Mouse (Mus musculus) hindbrain, embryonic 12.5 days (tissue): ENCODE data around the gene 4833427G06Rik. TPM values are rescaled to one million over a fixed set of nuclear protein-coding genes. Genes with fewer than 3 reads are reported as not detected.

Source experiments
- ATAC-seq: fragments of 200-750 bp; cut with Nextera tagmentation; 2 replicates; pipeline ENCODE4 v1.8.0; 2017; ENCODE audit warnings: moderate TSS enrichment; ENCODE audit not compliant: low FRiP score
- H3K27ac ChIP-seq: fragments of 300-500 bp; sonication (generic); 2 replicates; pipeline ENCODE4 v1.5.1; 2016; ENCODE audit warnings: mild to moderate bottlenecking
- H3K27me3 ChIP-seq: fragments of 300-500 bp; sonication (generic); 2 replicates; pipeline ENCODE4 v1.6.1; 2016; ENCODE audit warnings: mild to moderate bottlenecking
- H3K36me3 ChIP-seq: fragments of 300-500 bp; sonication (generic); 2 replicates; pipeline ENCODE4 v1.6.1; 2016; ENCODE audit warnings: mild to moderate bottlenecking
- H3K4me1 ChIP-seq: fragments of 300-500 bp; sonication (generic); 2 replicates; pipeline ENCODE4 v1.6.1; 2016
- H3K4me2 ChIP-seq: fragments of 300-500 bp; sonication (generic); replicated peaks from 2 replicates; pipeline ENCODE4 v1.6.1; 2016; ENCODE audit warnings: mild to moderate bottlenecking
- H3K4me3 ChIP-seq: fragments of 300-500 bp; sonication (generic); 2 replicates; pipeline ENCODE4 v1.5.1; 2016; ENCODE audit warnings: mild to moderate bottlenecking
- H3K9ac ChIP-seq: fragments of 300-500 bp; sonication (generic); 2 replicates; pipeline ENCODE4 v1.6.1; 2016; ENCODE audit warnings: mild to moderate bottlenecking, moderate library complexity
- H3K9me3 ChIP-seq: fragments of 300-500 bp; sonication (generic); replicated peaks from 2 replicates; pipeline ENCODE4 v1.6.1; 2016; ENCODE audit warnings: mild to moderate bottlenecking
- WGBS: fragments of 180-500 bp; shearing (Covaris S2); methylation state at CpG from one replicate; pipeline ENCODE4 v1.1.7; 2016; 5-methylcytosine and 5-hydroxymethylcytosine counted together
- microRNA counts: library from miRNA; unstranded; fragments of <30 nt; microRNA quantifications from one replicate; lab custom pipeline; 2017
- microRNA-seq: library from miRNA; unstranded; fragments of <30 nt; microRNA quantifications from one replicate; pipeline ENCODE4, GENCODE M21; 2017
- polyA plus RNA-seq: library from polyadenylated mRNA; unstranded; fragments of >200 nt; fragmentation: Nextera tagmentation; extraction: Ambion mirVana; gene quantifications from 2 replicates; pipeline ENCODE4 v1.2.1, GENCODE M21; 2016

Gene 4833427G06Rik
- polyA plus RNA-seq, 1 experiment from 2014 or later = 1.3 TPM

DNA sequence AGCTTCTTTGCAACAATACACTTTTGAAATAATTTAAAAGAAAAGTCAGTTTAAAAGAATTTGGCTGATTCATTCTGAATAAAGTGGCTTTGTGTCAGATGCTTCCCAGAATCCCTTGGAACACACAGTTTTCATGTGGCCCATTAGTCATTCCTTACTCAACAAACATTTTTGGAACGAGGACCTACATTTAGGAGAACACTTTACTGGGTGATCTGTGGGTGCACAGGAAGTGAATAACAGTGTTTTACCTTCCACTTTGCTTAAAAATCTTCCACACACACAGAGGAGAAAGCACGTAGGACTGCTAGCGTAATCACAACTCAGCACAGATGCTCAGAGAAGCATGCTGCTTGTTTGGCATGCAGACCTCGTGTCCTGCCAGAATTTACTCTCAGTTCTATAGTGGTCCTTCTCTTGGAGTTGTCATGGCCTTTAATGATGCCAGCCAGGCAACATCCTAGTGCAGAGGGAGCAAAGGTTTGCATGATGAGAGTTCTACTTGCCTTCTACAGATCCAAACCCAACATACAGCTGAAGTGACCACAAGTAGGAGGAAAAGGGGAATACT, 42.8 kb downstream of the 4833427G06Rik start:
- Histone ChIP-seq H3K4me1 (no peaks in the 10 kb centered on the region), H3K4me2 (no peak overlapping the region), H3K9ac (no peak overlapping the region), H3K36me3 (no peaks in the 10 kb centered on the region), H3K4me3 (no peak overlapping the region), H3K9me3 (no peaks in the 10 kb centered on the region), H3K27me3 (no peaks in the 10 kb centered on the region), H3K27ac (no peak overlapping the region)
- no peak for ATAC-seq
- WGBS = 79% methylated on average over 4 of the region's 4 CpGs

DNA sequence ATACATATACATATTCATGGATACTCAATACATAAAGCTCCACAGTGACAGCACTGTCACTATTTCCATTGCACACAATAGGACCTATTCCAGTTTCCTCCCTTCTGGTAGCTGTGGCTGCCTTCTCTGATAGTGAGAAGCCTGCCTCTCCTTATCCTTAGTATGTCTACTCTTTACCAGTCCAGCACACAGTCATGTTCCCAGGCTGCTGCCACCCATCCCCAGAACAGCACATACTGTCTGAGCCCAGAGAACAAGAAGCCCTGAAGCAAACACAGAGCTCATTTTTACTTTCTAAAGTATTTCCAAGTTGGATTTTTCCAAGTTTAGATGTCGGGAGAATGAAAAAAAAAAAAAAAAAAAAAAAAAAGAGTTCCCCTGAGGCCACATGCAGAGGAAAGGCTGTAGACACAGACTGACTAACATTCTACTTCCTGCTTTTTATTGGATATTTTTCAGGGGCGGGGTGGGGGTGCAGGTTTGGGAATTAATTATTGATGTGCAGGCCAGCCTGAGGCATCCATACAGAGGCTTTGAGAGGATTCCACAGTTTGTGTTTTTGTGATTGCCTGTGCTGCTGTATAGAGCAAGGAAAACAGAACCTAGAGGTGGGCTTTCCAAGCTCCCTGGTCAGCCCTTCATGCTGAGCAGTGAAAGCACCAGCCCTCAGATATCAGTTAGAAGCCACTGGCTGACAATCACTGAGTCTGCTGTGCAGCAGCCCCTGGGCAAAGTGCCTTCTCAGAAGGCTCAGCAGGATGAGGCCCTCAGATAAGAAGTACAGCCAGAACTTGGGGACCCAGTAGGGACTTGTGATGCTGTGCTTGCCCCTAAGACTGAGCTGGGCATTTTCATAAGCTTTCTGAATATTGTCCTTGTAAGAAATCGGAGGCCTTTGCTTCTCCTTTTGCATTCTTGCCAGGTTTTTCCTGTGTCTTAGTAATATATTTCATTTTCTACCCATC, 45.2 kb downstream of the 4833427G06Rik start:
- no peaks in the 10 kb centered on the region for H3K36me3 ChIP-seq
- no peaks in the 10 kb centered on the region for H3K9me3 ChIP-seq
- no peak overlapping the region for H3K4me2 ChIP-seq
- H3K4me1 ChIP-seq = no peaks in the 10 kb centered on the region
- H3K27ac ChIP-seq = no peak overlapping the region
- WGBS = 75% methylated on average over 3 of the region's 3 CpGs
- no peaks in the 10 kb centered on the region for H3K27me3 ChIP-seq
- no peak for ATAC-seq
- H3K9ac ChIP-seq = no peak overlapping the region
- no peak overlapping the region for H3K4me3 ChIP-seq

DNA sequence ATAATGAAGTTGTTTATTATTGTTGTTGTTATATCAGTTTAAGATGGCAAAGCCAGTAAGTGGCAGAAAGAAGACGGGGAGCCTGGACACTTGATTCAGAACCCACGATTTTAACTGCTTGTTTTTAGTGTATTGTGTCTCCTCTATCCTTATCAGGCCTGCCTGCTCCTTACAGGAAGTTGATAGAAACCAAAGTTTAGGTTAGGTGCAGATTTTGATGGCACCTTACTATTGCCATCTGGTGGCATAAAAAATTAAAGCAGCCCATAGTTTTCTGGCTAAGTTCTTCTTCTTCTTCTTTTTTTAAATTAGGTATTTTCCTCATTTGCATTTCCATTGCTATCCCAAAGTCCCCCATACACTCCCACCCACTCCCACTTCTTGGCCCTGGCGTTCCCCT, 49.7 kb downstream of the 4833427G06Rik start:
- no peaks in the 10 kb centered on the region for H3K36me3 ChIP-seq
- H3K4me1 ChIP-seq = no peaks in the 10 kb centered on the region
- H3K4me3 ChIP-seq = no peak overlapping the region
- 82% methylated on average over 3 of the region's 3 CpGs for WGBS
- no peaks in the 10 kb centered on the region for H3K27me3 ChIP-seq
- no peak overlapping the region for H3K4me2 ChIP-seq
- no peak overlapping the region for H3K9ac ChIP-seq
- no peaks in the 10 kb centered on the region for H3K9me3 ChIP-seq
- no peak overlapping the region for H3K27ac ChIP-seq
- ATAC-seq = no peak

DNA sequence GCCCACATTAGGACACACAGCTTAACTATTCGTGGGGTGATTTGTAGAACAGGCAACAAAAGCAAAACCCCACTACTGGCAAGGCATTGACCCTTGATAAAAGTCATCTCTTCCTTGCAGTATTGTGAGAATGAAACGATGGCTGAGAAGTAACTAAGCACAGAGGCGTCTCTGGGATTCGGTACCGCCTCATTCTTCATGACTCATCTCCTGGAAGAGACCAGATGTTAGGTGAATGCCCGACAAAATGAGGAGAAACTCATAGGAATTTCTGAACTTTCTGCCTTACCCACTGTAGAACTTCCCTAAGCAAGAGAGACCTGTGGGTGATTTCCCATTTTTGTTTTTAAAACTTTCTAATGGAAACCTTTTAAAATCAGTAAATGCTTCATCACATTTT, 59.7 kb downstream of the 4833427G06Rik start:
- Histone ChIP-seq H3K9ac (no peak overlapping the region), H3K9me3 (no peaks in the 10 kb centered on the region), H3K27me3 (no peaks in the 10 kb centered on the region), H3K27ac (no peak overlapping the region), H3K4me2 (no peak overlapping the region), H3K4me3 (no peak overlapping the region), H3K4me1 (no peaks in the 10 kb centered on the region), H3K36me3 (no peaks in the 10 kb centered on the region)
- whole genome bisulfite sequencing = 82% methylated on average over 6 of the region's 6 CpGs
- ATAC-seq = no peak

DNA sequence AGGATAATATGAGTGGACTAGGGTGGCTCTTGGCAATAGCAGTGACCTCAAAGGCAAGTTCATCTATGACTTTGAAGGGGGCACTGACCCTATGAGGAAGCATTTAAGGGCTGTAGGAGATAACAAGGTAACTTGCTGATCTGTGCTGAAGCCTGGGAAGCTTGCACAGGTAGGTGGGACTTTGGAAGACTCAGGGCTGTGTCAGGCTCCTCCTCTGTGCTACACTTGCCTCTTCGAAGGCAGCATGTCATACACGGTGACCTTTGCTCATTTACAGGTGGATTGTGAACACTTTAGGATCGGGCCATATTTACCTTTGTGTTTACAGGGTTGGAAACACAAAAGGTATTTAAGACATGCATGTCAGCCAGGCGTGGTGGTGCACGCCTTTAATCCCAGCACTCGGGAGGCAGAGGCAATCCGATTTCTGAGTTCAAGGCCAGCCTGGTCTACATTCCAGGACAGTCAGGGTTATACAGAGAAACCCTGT, 60.3 kb downstream of the 4833427G06Rik start:
- Histone ChIP-seq H3K4me2 (no peak overlapping the region), H3K9ac (no peak overlapping the region), H3K27ac (no peak overlapping the region), H3K9me3 (no peaks in the 10 kb centered on the region), H3K4me1 (no peaks in the 10 kb centered on the region), H3K36me3 (no peaks in the 10 kb centered on the region), H3K27me3 (no peaks in the 10 kb centered on the region), H3K4me3 (no peak overlapping the region)
- no peak for ATAC-seq
- WGBS = 91% methylated on average over 7 of the region's 7 CpGs

DNA sequence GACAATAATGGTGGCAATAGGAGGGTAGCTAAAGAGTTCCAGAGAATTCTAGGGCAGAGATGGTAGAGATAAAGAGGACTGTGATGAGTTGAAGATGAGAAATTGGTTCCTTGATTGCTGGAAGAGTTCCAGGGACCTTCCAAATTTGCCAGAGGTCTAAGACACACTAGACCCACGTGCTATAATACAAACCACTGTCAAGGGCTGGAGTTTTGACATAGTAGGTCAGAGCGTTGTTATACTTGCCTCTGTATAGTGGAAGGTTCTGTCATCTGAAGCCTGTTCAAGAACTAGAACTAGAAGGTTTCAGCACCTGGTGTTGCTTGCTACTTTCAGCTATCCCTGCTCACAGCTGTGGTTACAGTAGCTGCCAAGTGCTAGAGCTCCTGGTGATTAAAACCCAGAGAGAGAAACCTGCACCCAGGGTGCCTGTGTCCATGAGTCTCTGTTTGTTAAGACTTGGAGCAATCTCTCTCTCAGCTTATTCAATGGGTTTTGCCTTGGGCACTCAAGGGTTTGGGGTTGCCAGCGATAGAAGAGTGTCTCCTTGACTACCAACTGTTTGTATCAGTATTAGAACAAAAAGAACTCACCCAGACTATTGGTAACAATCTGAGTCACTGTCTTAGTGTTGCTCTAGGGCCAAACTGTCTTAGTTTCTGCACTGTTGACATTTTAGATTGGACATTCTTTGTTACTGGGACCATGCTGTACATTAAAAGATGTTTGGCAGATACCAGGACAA, 68.9 kb downstream of the 4833427G06Rik start:
- no peak overlapping the region for H3K9ac ChIP-seq
- H3K4me3 ChIP-seq = no peak overlapping the region
- no peaks in the 10 kb centered on the region for H3K36me3 ChIP-seq
- H3K27ac ChIP-seq = no peak overlapping the region
- no peaks in the 10 kb centered on the region for H3K4me1 ChIP-seq
- no peaks in the 10 kb centered on the region for H3K27me3 ChIP-seq
- 82% methylated on average over 3 of the region's 3 CpGs for WGBS
- ATAC-seq = no peak
- H3K9me3 ChIP-seq = no peaks in the 10 kb centered on the region
- H3K4me2 ChIP-seq = no peak overlapping the region

DNA sequence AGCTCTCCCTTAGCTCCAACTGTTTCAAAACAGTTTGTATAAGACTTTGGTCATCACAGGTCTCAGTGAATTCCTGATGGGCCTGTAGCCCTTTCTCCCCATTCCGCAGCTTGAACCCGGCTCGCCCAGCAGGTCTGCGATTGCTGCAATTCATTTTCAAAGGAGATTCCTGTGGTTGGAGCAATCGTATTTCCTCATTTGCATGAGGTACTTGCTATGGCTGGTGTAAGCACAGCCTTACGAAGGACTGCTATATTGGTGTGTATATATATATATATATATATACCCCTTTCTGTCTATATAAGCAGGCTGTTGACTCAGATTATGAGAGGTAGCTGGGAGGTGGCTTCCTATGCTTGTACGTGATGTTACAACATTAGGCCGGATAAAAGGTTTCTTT, 69.6 kb downstream of the 4833427G06Rik start:
- no peaks in the 10 kb centered on the region for H3K36me3 ChIP-seq
- H3K4me2 ChIP-seq = no peak overlapping the region
- H3K9me3 ChIP-seq = no peaks in the 10 kb centered on the region
- H3K27me3 ChIP-seq = no peaks in the 10 kb centered on the region
- H3K27ac ChIP-seq = no peak overlapping the region
- WGBS = 61% methylated on average over 8 of the region's 8 CpGs
- no peaks in the 10 kb centered on the region for H3K4me1 ChIP-seq
- no peak overlapping the region for H3K9ac ChIP-seq
- ATAC-seq = no peak
- no peak overlapping the region for H3K4me3 ChIP-seq

DNA sequence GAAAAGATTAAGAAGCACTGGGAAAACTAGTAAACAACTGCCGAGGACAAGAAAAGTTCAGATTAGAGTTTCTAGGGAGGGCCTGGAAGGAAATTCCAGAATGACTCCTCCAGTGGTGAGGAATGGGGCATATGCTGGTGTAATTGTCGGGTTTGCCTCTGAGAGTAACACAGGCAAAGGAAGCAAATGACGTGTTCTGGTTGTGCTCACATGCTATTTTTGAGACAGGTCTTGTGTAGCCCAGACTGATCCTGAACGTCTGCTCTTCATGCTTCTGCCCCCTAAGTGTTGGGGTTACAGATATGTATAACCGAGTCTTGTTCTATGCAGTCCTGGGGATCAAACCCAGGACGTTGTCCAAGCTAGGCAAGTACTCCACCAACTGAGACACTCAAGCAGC, 70.3 kb downstream of the 4833427G06Rik start:
- H3K9ac ChIP-seq = no peak overlapping the region
- WGBS = 68% methylated on average over 6 of the region's 6 CpGs
- ATAC-seq = no peak

More for the DNA sequence above, 70.3 kb downstream of the 4833427G06Rik start:
- no peak overlapping the region for H3K27ac ChIP-seq
- H3K4me2 ChIP-seq = no peak overlapping the region
- no peaks in the 10 kb centered on the region for H3K27me3 ChIP-seq
- H3K4me3 ChIP-seq = no peak overlapping the region
- no peaks in the 10 kb centered on the region for H3K4me1 ChIP-seq
- H3K9me3 ChIP-seq = no peaks in the 10 kb centered on the region
- no peaks in the 10 kb centered on the region for H3K36me3 ChIP-seq

MicroRNAs within 50 kb of the gene (microRNA counts, 519-probe panel; counts per million panel counts)
- microRNA mmu-miR-34b-3p (lab: Ali Mortazavi, UCI) = 470 counts per million, percentile 58 among the panel's probes with 10 or more counts
- 930 counts per million, percentile 58 among the panel's probes with 10 or more counts for microRNA mmu-miR-34b-5p (lab: Ali Mortazavi, UCI)
- 470 counts per million, percentile 58 among the panel's probes with 10 or more counts for microRNA mmu-miR-34c (lab: Ali Mortazavi, UCI)

Small RNA genes lying within 50 kb of the gene (microRNA-seq; reads per million reads assigned to microRNA genes)
- gene Mir34b = 59.6 reads per million, percentile 38 among the genes with 10 or more reads in this experiment
- gene Mir34c = 1,611 reads per million, percentile 79 among the genes with 10 or more reads in this experiment

Other genes with a start within 250 kb of the 4833427G06Rik start
- 17.7 and 20.3 TPM in 2 replicates for gene Sik2, start 93.0 kb downstream of the 4833427G06Rik start, polyA plus RNA-seq
- gene Btg4, start 41.2 kb downstream of the 4833427G06Rik start, polyA plus RNA-seq = not detected in 2 replicates
- gene Layn, start 25.0 kb downstream of the 4833427G06Rik start, polyA plus RNA-seq = 0.84 and 2.5 TPM in 2 replicates
- 0.05 and 0.06 TPM in 2 replicates for gene Gm32742, start 63.4 kb upstream of the 4833427G06Rik start, polyA plus RNA-seq
- 0.23 TPM in 1 of 2 replicates, not detected in the other for gene Pou2af1, start 111.6 kb upstream of the 4833427G06Rik start, polyA plus RNA-seq
- 2.1 and 2.4 TPM in 2 replicates for gene Colca2, start 176.5 kb upstream of the 4833427G06Rik start, polyA plus RNA-seq
- not detected in 2 replicates for gene 1810046K07Rik, start 226.8 kb upstream of the 4833427G06Rik start, polyA plus RNA-seq